Mouse (Mus musculus) brain, embryonic 18.5 days (tissue): ENCODE results near the gene Dusp1.

Source experiments
- DNase-seq: peaks from one replicate; pipeline ENCODE4 v3.0.0-alpha.2; 2012; ENCODE audit warnings: low read depth, low spot score

The Dusp1 gene

GRCm38 (mm10) chr17:26502808-26503671, 58.9 kb downstream of the Dusp1 start:
- peak; percentile 87 for DNase-seq

- DNase-seq: no peak
Measured at GRCm38 (mm10) chr17:26501826-26502225, 60.1 kb downstream of the Dusp1 start.

DNA sequence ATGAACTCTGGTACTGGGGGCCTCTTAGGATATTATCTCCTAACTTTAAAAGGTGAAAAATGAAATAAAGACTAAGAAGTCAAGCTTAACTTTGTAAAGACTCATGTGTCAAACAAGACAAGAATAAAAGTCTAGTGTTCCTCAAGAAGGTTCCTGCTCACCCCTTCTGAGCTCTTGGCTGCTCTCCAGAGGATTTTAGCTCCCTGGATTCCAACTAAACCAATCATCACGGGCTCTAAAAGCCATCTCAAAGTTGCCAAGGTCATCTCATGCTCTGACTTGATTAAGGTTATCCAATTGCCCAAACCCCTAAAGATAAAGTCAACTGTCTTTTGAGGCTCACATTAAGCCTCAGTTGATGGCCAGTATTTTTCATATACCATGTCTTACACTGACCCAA, 63.3 kb downstream of the Dusp1 start:
- DNase-seq: no peak

DNA sequence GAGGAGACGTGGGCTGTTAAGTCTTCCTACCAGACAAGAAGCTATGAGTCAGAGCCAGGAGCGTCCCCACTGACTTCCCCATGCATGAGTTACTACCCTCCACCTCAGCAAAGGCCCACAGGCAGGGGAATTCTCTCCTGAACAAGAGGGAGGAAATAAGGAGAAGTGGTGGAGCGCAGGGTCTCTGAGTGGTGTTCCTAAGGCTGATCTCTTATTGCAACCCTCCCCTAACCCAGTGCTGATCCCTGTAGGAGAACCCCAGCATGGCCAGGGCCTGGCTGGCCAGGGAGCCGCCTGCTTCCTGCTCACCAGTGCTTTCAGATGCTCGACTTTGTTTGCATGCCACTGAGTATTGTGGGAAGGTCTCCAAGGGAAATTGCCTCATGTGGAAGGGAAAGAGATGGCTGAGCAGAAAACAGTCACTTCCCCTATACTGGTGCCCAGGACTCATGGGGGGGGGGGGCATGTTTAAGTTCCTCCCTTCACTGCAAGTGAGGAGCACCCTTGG, 64.5 kb downstream of the Dusp1 start:
- no peak for DNase-seq

- no peak for DNase-seq
Measured at GRCm38 (mm10) chr17:26494642-26495468, 67.1 kb downstream of the Dusp1 start.

GRCm38 (mm10) chr17:26492246-26492645, 69.7 kb downstream of the Dusp1 start:
- DNase-seq: no peak

- no peak for DNase-seq
Measured at GRCm38 (mm10) chr17:26490910-26491309, 71.0 kb downstream of the Dusp1 start.

DNA sequence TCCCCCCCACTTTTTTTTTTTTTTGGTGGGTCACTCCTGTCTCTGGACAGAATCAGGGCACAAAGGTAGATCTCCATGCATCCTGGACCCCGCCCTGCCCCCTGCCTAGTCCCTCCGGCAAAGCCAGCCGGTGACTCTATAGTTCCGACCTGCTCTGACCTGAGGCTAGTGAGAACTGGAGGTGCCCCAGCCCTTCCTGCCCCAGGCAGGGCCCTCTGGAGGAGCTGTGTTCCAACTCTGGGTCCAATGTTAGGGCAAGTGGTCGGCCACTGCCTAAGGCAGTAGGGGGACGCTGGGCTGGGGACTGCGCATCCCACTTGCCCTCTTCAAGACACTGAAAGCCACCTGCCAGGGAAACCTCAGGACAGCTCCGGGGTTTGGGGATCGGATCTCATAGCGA, 71.9 kb downstream of the Dusp1 start:
- no peak for DNase-seq

GRCm38 (mm10) chr17:26488711-26489403, 73.1 kb downstream of the Dusp1 start:
- no peak for DNase-seq

DNA sequence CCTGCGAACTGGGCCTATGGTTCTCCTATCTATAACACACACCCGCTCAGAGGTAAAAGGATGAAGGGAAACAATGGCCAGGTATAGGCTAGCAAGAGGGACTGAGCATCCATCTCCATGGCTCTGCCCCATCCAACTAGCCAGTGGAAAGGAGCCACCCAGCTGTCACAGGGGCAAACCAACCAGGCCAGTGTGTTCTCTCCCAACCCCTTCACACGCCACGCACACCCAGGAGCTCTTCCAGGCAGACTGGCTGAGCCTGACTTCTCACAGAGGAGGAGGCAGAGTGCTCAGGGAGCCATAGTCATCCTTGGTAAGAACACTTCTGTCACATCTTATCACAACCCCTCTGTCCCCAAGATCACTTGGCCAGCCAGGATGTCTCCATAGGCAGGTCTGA, 74.0 kb downstream of the Dusp1 start:
- no peak for DNase-seq

DNA sequence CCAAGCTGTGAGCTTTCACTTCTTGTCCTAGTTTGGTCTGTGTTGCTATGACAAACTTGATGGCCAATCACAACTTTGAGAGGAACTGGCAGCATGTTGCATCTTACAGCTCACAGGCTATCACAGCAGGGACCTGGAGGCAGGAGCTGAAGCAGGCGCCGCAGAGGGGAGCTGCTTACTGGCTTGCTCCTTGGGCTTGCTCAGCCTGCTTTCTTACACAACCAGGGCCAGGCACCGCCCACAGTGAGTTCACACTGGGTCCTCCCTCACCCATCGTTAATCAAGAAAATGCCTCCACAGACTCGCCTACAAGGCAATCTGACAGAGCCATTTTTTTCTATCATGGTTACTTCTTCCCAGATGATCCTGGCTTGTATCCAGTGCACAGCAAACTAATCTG, 74.7 kb downstream of the Dusp1 start:
- DNase-seq: no peak

DNA sequence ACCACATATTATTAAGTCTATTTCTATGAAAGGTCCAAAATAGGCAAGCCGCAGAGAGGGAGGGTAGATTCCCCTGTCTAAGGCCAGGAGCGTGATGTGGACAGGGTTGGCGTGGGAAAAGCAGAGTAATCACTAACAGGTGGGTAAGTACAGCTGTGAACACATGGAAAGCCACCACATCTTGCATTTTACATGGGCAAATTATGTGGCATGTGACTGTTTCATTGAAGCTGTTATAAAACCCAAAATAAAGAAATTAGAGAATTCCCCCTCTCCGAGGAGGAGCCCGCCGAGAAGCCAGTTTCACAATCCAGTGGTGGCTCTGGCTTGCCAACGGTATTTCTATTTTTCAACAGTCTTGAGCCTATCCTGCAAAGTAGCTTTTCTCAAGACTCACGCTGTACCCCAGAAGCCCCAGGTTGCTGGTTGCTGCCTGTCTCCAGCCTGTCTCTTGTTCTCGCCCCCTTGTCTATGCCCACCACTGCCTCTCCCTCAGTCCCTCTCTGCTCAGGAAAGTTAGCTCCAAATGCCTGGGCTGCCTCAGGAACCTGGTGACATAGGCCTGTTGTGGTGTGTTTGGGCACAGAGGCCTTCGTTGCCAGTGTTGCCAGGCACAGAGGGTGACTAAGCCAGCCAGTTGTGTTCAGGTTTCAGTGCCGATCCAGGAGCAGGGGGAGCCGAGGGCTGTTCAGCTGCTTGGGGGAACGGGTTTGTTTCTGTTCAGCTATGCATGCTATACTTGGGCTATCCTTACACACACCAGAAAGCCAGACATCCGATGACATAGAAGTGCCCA, 77.1 kb downstream of the Dusp1 start:
- no peak for DNase-seq

GRCm38 (mm10) chr17:26480956-26481355, 81.0 kb downstream of the Dusp1 start:
- no peak for DNase-seq

GRCm38 (mm10) chr17:26479619-26480018, 82.3 kb downstream of the Dusp1 start:
- DNase-seq: no peak

- no peak for DNase-seq
Measured at GRCm38 (mm10) chr17:26478672-26479071, 83.3 kb downstream of the Dusp1 start.

GRCm38 (mm10) chr17:26476871-26477270, 85.1 kb downstream of the Dusp1 start:
- DNase-seq: no peak

DNA sequence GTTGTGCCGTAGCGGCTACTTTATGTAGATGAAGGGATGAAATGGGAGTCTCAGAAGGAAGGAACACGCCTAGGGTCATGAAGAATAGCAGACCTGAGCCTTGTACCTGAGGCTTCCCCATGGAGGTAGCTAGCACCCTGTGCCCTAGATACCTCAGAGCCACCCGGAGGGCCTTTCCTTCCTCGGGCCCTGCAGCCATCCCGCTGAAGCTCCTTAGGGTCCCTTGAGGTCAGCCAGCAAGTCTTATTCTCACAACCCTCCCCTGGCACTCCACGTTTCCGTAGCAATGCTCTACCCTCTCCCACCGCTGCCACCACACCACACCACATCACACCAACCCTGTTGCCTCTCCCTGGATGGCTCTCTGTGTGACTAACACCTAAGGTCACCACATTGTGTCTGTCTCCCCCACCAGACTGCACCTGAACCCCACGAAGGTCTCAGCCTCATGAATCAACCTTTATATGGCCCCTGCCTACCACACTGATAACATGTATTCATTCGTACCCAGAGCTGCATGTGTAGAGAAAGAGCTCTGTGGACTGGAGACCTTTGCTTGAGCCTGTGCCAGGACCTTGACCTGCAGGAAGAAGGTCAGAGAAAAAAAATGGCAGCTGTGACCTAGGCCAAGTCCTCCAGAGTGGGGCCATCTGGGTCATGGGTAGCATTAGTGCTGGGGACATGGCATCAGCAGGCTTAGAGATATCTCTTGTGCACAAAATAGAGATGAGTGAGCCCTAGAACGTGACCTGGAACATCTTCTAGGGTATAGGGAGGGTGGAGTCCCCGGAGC, 93.6 kb downstream of the Dusp1 start:
- no peak for DNase-seq

- DNase-seq: no peak
Measured at GRCm38 (mm10) chr17:26467619-26468018, 94.3 kb downstream of the Dusp1 start.

DNA sequence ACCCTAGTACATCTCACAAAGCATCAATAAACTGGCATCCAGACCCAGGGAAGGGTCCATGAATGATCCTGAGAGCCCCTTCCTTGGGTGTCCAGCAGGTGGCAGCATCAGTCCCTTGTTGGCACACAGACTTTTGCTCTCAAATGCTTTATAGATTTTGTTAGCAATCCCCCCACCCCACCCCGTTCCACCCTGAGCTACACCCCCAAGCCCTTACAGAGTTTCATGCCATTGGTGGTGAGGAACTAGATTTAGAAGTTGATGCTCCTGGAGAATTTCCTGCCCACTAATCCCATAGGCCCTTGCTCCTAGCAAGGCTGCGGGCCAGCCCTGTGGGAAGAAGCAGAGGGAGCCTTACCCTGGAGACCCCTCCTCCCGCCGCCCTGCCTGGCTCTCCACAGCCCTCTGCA, 95.2 kb downstream of the Dusp1 start:
- DNase-seq: peak; percentile 56

GRCm38 (mm10) chr17:26464972-26465371, 97.0 kb downstream of the Dusp1 start:
- DNase-seq: no peak
